Mouse (Mus musculus) myocyte (in vitro differentiated cells): ENCODE results near the gene Gimap3. TPM values are rescaled to one million over a fixed set of nuclear protein-coding genes. Genes with fewer than 3 reads are reported as not detected.

Source experiments
- polyA plus RNA-seq: library from polyadenylated mRNA; unstranded; fragments of >200 nt; fragmentation: generic; extraction: Trizol; gene quantifications from one replicate; pipeline ENCODE4 v1.2.1, GENCODE M21; 2012; ENCODE audit warnings: missing spikeins

Gimap3 gene
- polyA plus RNA-seq, 1 experiment = not detected

Other genes starting within 250 kb of the Gimap3 start
- gene Atp6v0e2, start 233.2 kb downstream of the Gimap3 start, polyA plus RNA-seq = 5.1 TPM
- 10.0 TPM for gene Lrrc61, start 216.1 kb downstream of the Gimap3 start, polyA plus RNA-seq
- gene Rarres2, start 198.1 kb downstream of the Gimap3 start, polyA plus RNA-seq = 0.17 TPM
- not detected for gene Gm45021, start 181.2 kb downstream of the Gimap3 start, polyA plus RNA-seq
- gene Repin1, start 177.0 kb downstream of the Gimap3 start, polyA plus RNA-seq = 15.3 TPM
- gene Gm44965, start 176.9 kb downstream of the Gimap3 start, polyA plus RNA-seq = 1.5 TPM
- gene Zfp775, start 168.8 kb downstream of the Gimap3 start, polyA plus RNA-seq = 4.1 TPM
- 0.01 TPM for gene AI854703, start 144.1 kb downstream of the Gimap3 start, polyA plus RNA-seq
- 0.01 TPM for gene Gimap8, start 123.6 kb downstream of the Gimap3 start, polyA plus RNA-seq
- gene Gimap9, start 94.7 kb downstream of the Gimap3 start, polyA plus RNA-seq = 0.42 TPM
- not detected for gene Gimap4, start 86.3 kb downstream of the Gimap3 start, polyA plus RNA-seq
- gene Gimap6, start 62.6 kb downstream of the Gimap3 start, polyA plus RNA-seq = not detected
- not detected for gene Gm28053, start 52.2 kb downstream of the Gimap3 start, polyA plus RNA-seq
- gene Gimap7, start 52.2 kb downstream of the Gimap3 start, polyA plus RNA-seq = not detected
- not detected for gene Gimap1, start 31.8 kb downstream of the Gimap3 start, polyA plus RNA-seq
- not detected for gene Gimap5, start 24.7 kb downstream of the Gimap3 start, polyA plus RNA-seq
- 3.0 TPM for gene Tmem176a, start 70.1 kb upstream of the Gimap3 start, polyA plus RNA-seq
- gene Tmem176b, start 70.6 kb upstream of the Gimap3 start, polyA plus RNA-seq = 9.9 TPM
- gene Aoc1, start 102.0 kb upstream of the Gimap3 start, polyA plus RNA-seq = not detected
- not detected for gene 1600015I10Rik, start 159.0 kb upstream of the Gimap3 start, polyA plus RNA-seq
- gene Doxl2, start 204.1 kb upstream of the Gimap3 start, polyA plus RNA-seq = not detected
- gene Svs1, start 216.0 kb upstream of the Gimap3 start, polyA plus RNA-seq = not detected